Mouse (Mus musculus): ENCODE measurements around the gene Cog2. TPM values are rescaled to one million over a fixed set of nuclear protein-coding genes. Genes with fewer than 3 reads are reported as not detected.

Cog2 gene
- total RNA-seq, 2 experiments from 2014 or later = 43.9 to 46.5 TPM

DNA sequence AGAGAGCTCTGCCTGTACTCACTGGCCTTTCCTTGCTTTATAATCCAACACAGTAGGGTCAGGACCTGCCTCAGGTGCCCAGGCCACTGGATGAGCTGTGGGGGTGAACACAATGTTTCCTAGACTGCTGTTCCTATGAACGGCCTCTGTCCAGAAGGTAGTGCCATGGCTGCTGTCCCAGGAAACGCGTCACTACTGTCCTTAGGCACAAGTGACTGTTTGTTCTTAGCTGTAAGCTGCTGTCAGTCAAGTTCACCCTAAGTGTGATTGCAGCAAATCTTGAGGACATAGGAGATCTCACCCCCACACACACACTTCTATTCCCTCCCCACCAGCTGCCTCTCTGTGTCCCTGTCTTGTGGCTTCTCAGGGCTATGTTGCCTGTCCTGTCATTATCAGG is 47.0 kb downstream of the Cog2 start:
- no peak for DNase-seq (ENCODE audit: low spot score in 2 of 2)

DNA sequence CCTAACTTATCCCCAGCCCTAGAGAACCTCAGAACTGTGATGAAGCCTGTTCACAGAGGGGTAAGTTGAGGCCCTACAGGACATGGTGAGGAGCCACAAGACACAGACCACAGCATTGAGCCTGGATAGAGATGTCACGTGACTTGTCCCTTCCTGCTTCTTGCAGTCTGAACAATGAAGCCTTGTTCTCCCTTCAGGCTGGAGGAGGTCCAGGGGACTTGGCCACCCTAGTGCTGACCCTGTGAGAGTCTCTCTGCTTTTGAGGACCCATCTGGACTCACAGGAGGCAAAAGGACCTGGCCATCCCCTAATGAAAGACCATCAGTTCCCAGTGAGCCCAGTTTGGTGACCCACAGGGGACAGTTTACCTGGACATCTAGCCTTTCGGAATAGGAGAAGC is 48.5 kb downstream of the Cog2 start:
- no peak for DNase-seq (ENCODE audit: low spot score in 2 of 2)

DNA sequence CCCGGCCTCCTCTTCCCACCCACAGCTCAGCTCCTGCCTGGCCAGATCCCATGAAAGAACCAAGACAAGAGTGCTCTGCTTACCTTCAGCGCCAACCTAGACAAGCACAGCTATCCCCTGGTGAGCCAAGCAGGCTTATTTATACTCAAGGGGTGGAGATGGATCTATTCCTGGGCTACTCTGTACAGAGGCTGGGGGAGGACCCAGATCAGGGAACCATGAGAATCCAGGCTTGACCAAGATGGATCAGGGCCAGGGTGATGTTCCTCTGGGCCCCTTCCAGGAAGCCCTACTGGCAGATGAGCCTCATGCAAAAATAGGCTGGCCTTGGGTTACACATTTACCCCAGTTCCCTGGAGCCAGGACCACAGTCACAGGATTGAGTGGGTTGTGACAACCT is 49.0 kb downstream of the Cog2 start, which contains the start of gene Agt:
Agt (minus strand) TSS at position 114 of the 400 bp plus-strand sequence.
- no peak for DNase-seq (ENCODE audit: low spot score in 2 of 2)

DNA sequence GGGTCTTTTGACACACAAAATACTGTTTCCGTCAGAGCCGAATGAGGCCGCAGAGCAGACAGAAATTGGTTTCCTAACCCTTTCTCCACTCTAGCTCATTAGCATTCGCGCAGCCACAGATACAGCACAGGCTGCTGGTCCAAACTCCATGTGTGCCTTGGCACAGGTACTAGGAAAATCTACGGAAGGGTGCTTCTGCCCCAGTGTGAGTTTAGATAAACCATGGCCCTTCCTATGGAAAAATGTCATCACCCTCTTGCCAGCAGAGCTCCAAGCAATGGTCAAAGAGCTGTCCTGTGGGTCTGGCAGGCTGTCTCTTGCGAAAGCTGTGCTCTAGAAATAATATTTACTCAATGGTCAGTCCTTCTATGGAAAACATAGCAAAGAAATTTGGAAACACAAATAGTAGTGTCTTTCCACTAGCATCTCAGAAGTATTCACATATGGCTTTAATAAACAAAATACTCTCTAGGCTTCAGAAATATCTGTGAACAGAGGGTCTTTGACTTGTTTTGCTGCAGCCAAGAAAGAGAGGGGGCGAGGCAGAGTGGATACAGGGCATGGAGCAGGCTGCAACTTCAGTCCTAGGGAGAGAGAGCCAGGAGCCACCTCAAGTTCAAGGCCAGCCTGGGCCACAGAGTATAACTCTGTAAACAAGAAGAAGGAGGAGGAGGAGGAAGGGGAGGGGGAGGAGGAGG is 51.3 kb downstream of the Cog2 start:
- DNase-seq (ENCODE audit: low spot score in 2 of 2) = no peak

DNA sequence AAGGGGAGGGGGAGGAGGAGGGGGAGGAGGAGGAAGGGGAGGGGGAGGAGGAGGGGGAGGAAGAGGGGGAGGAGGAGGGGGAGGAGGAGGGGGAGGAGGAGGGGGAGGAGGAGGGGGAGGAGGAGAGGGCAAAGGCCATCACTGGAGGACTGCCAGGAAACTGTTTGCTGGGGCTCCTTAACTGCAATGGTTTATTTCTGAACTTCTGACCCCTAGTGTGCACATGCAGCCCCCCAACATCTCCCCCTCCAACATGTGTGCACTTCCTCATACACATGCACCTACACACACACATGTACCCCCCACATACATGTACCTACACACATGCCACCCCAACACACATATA is 51.8 kb downstream of the Cog2 start:
- no peak for DNase-seq (ENCODE audit: low spot score in 2 of 2)

DNA sequence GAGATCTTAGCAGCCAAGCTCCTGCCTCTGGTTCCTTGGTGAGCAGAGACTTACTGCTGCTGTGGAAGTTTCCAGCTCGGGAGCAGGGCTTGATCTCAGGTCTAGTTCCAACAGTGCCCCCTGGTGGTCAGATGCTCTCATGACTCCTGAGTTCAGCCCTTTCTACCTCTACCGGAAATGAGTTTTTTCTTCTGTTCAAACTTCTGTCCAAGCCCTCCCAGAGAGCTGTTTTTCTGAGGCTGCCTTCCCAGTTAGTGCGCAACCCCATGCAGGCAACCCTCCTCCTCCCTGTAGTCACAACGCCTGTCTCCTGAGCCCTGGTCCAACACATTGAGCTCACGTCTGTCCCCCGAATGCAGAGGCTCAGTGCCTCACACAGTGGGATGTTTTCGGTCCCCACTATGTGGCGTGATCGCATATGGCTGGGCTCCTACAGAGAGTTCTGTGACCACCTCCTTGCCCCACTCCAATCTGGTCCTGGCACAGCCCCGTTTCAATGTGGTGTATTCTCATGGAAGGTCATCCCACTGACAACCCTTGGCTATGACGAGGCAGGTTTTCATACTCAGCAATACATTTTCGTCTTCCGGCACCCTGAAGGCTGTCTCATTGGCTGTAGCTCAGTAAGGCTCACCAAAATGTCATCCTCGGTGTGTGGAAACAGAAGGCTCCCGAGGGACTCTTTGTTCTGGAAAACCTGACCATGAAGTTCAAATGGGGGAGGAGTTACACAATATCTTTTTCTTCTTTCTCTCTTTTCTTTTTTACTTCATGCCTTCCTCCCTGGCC is 53.2 kb downstream of the Cog2 start:
- peak; percentile 89 to 93 for DNase-seq (ENCODE audit: low spot score in 2 of 2)

DNA sequence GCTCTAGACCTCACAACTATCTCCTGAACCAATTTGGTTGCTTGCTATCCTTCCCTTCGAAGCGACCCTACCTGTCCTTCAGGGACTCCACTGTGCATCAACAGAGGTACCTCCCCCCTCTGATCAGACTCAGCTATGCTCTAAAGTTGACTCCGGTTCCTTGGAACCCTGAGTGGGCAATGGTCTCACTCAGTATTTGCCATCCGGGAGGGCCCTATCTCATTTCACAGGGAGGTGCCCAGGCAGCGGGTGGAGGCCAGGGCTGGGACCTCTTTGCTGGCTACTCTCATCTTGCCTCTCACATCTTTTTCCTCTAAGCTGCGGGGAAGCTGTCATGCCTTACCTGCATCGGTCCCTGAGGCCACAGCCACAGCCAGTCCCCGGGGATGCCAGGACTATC is 55.2 kb downstream of the Cog2 start, which contains the start of gene Capn9:
Capn9 (plus strand) TSS at position 301 of the 400 bp plus-strand sequence.
- no peak for DNase-seq (ENCODE audit: low spot score in 2 of 2)

DNA sequence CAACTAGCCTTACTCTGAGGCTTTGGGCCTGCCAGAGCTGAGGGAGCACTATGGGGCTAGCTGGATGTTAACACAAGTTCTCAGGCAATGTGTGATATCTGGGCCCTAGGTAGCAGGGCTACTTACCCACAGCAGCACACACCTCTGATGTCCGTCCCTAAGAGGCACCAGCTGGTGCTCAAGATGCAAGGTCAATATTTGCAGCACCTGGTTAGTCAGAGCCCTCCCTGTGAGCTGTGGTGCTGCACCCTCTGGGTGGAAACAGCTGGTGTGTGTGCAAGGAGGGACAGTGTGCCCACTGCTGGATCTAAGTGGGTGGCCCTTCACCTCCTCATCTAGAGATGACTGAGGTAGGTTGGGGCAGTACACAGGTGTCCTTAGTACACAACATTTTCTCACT is 56.2 kb downstream of the Cog2 start:
- DNase-seq (ENCODE audit: low spot score in 2 of 2) = no peak

DNA sequence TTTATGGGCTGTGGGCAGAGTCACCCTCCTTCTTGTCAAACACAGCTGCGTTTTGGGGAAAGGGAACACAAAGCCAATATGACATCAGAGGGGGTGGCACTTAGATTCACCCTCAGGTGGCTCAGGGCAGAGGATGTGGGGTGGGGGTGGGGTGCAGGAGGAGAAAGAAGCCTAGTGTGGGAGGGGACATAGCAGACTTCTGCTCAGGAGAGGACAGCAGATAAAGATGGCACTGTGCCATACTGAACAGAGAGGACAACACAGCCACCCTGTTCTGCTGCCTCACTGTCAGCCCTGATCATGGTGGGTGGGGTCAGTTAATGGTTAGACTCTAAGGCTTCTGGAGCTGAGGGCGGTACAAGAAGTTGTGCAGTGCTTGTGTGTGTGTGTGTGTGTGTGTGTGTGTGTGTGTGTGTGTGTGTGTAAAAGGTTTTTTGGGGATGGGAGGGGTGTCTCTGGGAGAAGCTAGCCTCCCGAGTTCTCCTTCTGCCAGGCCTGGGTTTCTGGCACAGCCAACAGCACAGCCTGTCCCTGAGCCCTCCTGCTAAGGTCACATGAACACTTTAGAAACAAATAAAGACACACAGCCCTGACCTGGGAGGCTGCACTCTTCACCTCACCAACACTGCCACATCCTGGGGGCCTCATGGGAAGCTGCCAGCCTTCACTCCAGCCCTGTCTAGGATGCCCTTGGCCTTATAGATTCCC is 65.3 kb downstream of the Cog2 start:
- DNase-seq (ENCODE audit: low spot score in 2 of 2) = no peak

DNA sequence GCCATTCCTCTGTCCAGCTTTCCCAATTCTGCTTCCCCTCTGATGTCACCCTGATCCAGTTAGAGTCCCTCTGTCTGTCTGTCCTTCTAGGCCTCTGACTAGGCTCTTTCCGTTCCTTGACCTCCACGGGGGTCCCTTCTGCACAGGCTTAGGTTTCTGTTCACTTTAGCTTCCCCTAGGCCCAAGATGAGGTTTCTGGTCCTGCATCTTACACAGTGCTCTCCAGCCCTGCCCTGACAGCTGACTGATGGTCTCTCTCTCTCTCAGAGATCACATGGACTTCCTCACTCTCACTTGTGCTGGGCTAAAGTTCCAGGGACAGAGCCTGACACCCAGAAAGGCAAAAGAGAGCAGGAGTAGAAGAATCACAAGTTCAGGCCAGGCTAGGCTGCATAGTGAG is 66.0 kb downstream of the Cog2 start:
- DNase-seq (ENCODE audit: low spot score in 2 of 2) = no peak

DNA sequence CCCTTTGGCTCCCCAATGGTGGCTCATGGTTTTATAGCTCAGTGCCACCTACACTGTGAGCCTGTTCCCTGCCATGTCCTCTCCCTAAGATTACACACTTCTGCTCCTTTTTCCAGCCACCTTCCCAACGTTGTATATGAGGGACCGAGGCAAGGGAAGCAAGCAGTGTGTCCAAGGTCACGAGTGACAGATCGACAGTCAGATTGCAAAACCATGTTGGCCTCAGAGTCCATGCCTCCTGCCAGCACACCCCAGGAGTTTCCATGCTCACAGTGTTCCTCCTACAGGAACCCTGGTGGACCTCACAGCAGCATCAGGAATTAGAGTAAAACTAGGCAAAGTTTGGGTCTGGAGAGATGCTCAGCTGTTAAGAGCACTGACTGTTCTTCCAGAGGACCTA is 68.8 kb downstream of the Cog2 start:
- DNase-seq (ENCODE audit: low spot score in 2 of 2) = peak in 1 of 2 experiments; percentile 23

Other genes with a start within 250 kb of the Cog2 start
- gene Pgbd5, start 81.1 kb upstream of the Cog2 start, total RNA-seq (2021) = 1 to 10 TPM; 3.9 to 6.0 TPM
- 10 to 100 TPM in 1 of 2 experiments, 1 to 10 TPM in 1; 1.8 to 11.9 TPM for gene Agt, start 48.9 kb downstream of the Cog2 start, total RNA-seq (2021)
- under 1 TPM in 1 of 2 experiments, not detected in 1; 0.36 TPM for gene Capn9, start 55.3 kb downstream of the Cog2 start, total RNA-seq (2021)
- gene 2310022B05Rik, start 142.6 kb downstream of the Cog2 start, total RNA-seq (2021) = 10 to 100 TPM; 27.4 to 34.7 TPM
- 10 to 100 TPM; 33.0 to 44.0 TPM for gene Ttc13, start 201.2 kb downstream of the Cog2 start, total RNA-seq (2021)
- 1 to 10 TPM; 9.2 to 9.4 TPM for gene Arv1, start 201.4 kb downstream of the Cog2 start, total RNA-seq (2021)
- under 1 TPM in 1 of 2 experiments, not detected in 1; 0.90 TPM for gene Fam89a, start 231.1 kb downstream of the Cog2 start, total RNA-seq (2021)

Measured in adrenal gland, adult 18-20 months (tissue).